Mouse (Mus musculus): ENCODE results near the gene Ovol2. TPM values are rescaled to one million over a fixed set of nuclear protein-coding genes. Genes with fewer than 3 reads are reported as not detected.

Ovol2 gene
- polyA plus RNA-seq, 1 experiment from 2014 or later = 0.14 TPM

DNA sequence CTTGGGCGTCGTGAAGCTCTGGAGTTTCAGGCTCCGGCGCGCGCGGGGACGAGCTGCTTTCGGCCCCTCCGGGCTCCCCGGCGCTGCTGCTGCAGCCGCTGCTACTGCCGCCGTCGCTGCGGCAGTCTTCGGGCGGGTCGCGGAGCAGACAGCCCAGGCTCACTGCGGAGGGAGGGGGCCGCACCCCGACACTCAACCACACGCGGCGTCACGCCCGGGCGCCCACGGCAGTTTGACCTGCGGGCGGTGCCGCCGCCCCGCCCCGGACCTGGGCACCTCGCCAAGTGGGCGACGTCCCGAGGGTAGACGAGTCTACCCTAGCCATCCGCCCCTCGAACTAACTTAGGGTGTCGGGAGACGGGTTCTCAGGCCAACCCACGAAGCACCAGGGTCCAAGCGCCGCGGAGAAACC lies 980 bp downstream of the Ovol2 start:
- ATAC-seq (replicated peaks; ENCODE audit: extremely low read depth, insufficient read depth, low FRiP score) = peak; percentile 26; the same call in 1 of the 2 replicates

DNA sequence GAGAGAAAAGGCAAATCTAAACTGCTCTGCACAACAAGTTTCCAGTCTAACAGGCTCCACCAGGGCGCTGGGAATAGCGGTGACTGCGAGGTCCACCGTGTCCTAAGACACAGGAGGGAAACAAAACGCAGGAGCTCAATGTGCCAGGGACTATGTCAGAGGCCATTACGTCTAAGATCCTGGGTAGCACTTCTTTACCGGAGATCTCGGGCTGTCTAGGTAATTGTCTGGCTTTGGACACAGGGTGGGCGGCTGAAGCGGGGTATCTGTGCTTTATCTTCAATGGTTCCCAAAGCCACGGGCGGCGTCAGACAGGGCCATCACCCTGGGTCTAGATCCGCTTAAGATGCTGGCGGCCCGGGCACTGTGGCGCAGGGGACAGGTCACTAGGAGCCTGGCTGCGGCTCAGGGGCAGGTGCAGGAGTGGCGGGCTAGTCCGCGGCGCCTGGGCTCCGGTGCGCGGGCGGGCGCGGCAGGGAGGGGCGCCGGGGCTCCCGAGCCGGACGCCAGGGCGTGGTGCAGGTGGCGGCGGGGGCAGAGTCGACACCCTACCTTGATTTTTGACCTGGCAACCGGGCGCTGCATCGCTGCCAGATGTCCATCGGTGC lies 1.5 kb downstream of the Ovol2 start:
- peaks cover 56% of the 10 kb centered on the region for H3K27me3 ChIP-seq (ENCODE audit: control insufficient read depth, insufficient read depth, low read length)
- peaks cover 26% of the 10 kb centered on the region for H3K4me1 ChIP-seq (ENCODE audit: control insufficient read depth, insufficient read depth, low read length)
- WGBS = under 1% methylated on average over 41 of the region's 41 CpGs
- no peak overlapping the region for H3K27ac ChIP-seq (ENCODE audit: low read length)
- no peaks in the 10 kb centered on the region for H3K9me3 ChIP-seq (replicated peaks; ENCODE audit: control insufficient read depth, low read length)
- no peak for ATAC-seq (replicated peaks; ENCODE audit: extremely low read depth, insufficient read depth, low FRiP score)
- peak overlapping the region; percentile 80 for H3K4me2 ChIP-seq (ENCODE audit: low read depth, low read length)
- H3K9ac ChIP-seq (ENCODE audit: low read length) = peak overlapping the region; percentile 42; the same call in 1 of the 2 replicates
- H3K36me3 ChIP-seq (ENCODE audit: control insufficient read depth, insufficient read depth) = no peaks in the 10 kb centered on the region
- peak overlapping the region; percentile 51 for H3K4me3 ChIP-seq (ENCODE audit: low read length)

More for the DNA sequence above, 980 bp downstream of the Ovol2 start:
- peaks cover 26% of the 10 kb centered on the region for H3K4me1 ChIP-seq (ENCODE audit: control insufficient read depth, insufficient read depth, low read length)
- under 1% methylated on average over 50 of the region's 50 CpGs for WGBS
- peak overlapping the region; percentile 80 for H3K4me2 ChIP-seq (ENCODE audit: low read depth, low read length)
- peak overlapping the region; percentile 51 for H3K4me3 ChIP-seq (ENCODE audit: low read length)
- H3K27me3 ChIP-seq (ENCODE audit: control insufficient read depth, insufficient read depth, low read length) = peaks cover 56% of the 10 kb centered on the region
- peak overlapping the region; percentile 42 for H3K9ac ChIP-seq (ENCODE audit: low read length)
- H3K27ac ChIP-seq (ENCODE audit: low read length) = no peak overlapping the region
- no peaks in the 10 kb centered on the region for H3K9me3 ChIP-seq (replicated peaks; ENCODE audit: control insufficient read depth, low read length)
- H3K36me3 ChIP-seq (ENCODE audit: control insufficient read depth, insufficient read depth) = no peaks in the 10 kb centered on the region

DNA sequence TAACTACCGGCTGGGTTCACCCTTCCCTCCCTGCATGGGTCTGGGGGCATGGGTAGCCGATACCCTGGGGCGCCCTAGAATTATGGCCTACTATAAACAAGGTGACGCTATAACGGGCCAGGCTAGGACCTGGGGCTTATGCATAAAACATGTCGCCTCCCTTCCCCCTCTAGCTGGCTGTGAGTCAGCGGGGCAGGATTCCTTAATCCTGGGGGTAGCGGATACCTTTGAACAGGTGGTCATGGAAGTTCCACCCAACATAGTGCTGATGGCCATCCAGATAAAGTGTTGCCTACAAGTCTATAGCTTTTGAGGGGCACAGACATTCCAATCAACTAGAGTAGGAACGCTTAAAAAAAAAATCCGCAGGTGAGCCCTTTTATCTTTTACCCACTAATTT lies 2.0 kb downstream of the Ovol2 start:
- Histone ChIP-seq H3K9me3 (replicated peaks; ENCODE audit: control insufficient read depth, low read length) (no peaks in the 10 kb centered on the region), H3K4me2 (ENCODE audit: low read depth, low read length) (peak overlapping the region; percentile 80), H3K27ac (ENCODE audit: low read length) (no peak overlapping the region), H3K4me3 (ENCODE audit: low read length) (peak overlapping the region; percentile 11), H3K27me3 (ENCODE audit: control insufficient read depth, insufficient read depth, low read length) (peaks cover 56% of the 10 kb centered on the region), H3K36me3 (ENCODE audit: control insufficient read depth, insufficient read depth) (no peaks in the 10 kb centered on the region), H3K4me1 (ENCODE audit: control insufficient read depth, insufficient read depth, low read length) (peaks cover 26% of the 10 kb centered on the region), H3K9ac (ENCODE audit: low read length) (no peak overlapping the region)
- ATAC-seq (replicated peaks; ENCODE audit: extremely low read depth, insufficient read depth, low FRiP score) = no peak
- WGBS = 10% methylated on average over 10 of the region's 10 CpGs

DNA sequence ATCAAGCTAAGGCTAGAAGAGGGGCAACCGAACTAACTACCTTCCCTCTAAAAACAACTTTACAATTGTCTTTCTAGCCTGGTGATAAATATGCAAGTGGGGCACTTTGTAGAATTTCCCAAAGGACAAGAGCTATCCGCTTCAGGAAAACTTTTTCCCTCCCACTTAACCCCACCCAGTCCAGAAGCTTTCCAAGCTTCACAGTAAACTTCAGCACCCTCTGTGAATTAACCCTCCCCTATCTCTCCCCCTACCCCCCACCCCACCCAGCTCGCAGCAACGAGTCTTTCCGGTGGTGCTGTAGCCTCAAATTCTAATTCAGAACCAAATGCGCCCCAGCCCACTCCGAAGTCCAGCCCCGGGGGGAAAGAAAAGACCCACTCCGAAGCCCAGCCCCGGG lies 2.5 kb downstream of the Ovol2 start:
- no peak for ATAC-seq (replicated peaks; ENCODE audit: extremely low read depth, insufficient read depth, low FRiP score)

DNA sequence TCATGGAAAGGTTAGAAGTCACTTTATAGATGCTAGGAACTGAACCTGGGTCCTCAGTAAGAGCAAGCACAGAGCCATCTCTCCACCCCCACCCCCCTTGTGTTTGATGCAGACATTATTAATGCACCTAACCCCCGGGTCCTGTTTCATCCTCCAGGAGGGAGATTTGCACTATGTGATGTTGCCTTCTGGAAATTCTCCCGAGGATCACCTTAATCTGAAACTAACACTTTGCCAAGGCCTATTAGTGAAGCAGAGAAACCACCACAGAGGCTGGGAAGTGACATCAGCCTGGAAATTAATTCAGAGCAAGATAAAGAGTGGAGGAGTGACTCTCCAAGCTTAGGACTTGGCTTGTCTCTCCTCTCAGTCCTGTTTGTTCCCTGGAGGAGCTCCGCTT lies 7.7 kb downstream of the Ovol2 start:
- ATAC-seq (replicated peaks; ENCODE audit: extremely low read depth, insufficient read depth, low FRiP score) = no peak
- H3K4me3 ChIP-seq (ENCODE audit: low read length) = no peak overlapping the region
- H3K27ac ChIP-seq (ENCODE audit: low read length) = no peak overlapping the region
- peaks cover 17% of the 10 kb centered on the region for H3K27me3 ChIP-seq (ENCODE audit: control insufficient read depth, insufficient read depth, low read length)
- H3K36me3 ChIP-seq (ENCODE audit: control insufficient read depth, insufficient read depth) = no peaks in the 10 kb centered on the region
- no peak overlapping the region for H3K9ac ChIP-seq (ENCODE audit: low read length)
- no peak overlapping the region for H3K4me2 ChIP-seq (ENCODE audit: low read depth, low read length)
- 58% methylated on average over 3 of the region's 3 CpGs for WGBS
- no peaks in the 10 kb centered on the region for H3K4me1 ChIP-seq (ENCODE audit: control insufficient read depth, insufficient read depth, low read length)
- H3K9me3 ChIP-seq (replicated peaks; ENCODE audit: control insufficient read depth, low read length) = no peaks in the 10 kb centered on the region

More for the DNA sequence above, 2.5 kb downstream of the Ovol2 start:
- Histone ChIP-seq H3K27me3 (ENCODE audit: control insufficient read depth, insufficient read depth, low read length) (peaks cover 56% of the 10 kb centered on the region), H3K9ac (ENCODE audit: low read length) (no peak overlapping the region), H3K4me2 (ENCODE audit: low read depth, low read length) (peak overlapping the region; percentile 80), H3K9me3 (replicated peaks; ENCODE audit: control insufficient read depth, low read length) (no peaks in the 10 kb centered on the region), H3K36me3 (ENCODE audit: control insufficient read depth, insufficient read depth) (no peaks in the 10 kb centered on the region), H3K4me1 (ENCODE audit: control insufficient read depth, insufficient read depth, low read length) (peaks cover 26% of the 10 kb centered on the region), H3K4me3 (ENCODE audit: low read length) (peak overlapping the region; percentile 11), H3K27ac (ENCODE audit: low read length) (no peak overlapping the region)
- 4% methylated on average over 9 of the region's 10 CpGs for WGBS

DNA sequence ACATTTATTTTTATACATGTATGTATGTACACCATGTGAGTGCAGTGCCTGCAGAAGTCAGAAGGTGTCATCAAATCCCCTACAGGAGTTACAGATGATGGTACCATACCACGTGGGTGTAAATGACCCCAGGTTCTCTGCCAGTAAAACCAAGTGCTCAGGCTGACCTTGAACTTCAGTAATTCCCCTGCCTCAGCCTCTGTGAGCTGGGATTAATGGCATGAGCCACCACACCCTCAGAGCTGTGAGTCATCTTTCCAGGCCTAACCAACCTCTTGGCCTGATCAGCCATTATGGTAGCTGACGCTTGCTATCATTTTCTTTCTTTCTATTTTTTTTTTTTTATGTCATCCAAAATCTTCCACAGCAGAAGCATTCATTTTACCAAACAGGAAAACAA lies 20.6 kb downstream of the Ovol2 start:
- H3K36me3 ChIP-seq (ENCODE audit: control insufficient read depth, insufficient read depth) = no peaks in the 10 kb centered on the region
- H3K9ac ChIP-seq (ENCODE audit: low read length) = no peak overlapping the region
- no peak overlapping the region for H3K4me3 ChIP-seq (ENCODE audit: low read length)
- no peaks in the 10 kb centered on the region for H3K9me3 ChIP-seq (replicated peaks; ENCODE audit: control insufficient read depth, low read length)
- WGBS = 78% methylated on average over 2 of the region's 2 CpGs
- no peaks in the 10 kb centered on the region for H3K4me1 ChIP-seq (ENCODE audit: control insufficient read depth, insufficient read depth, low read length)
- H3K27ac ChIP-seq (ENCODE audit: low read length) = no peak overlapping the region
- ATAC-seq (replicated peaks; ENCODE audit: extremely low read depth, insufficient read depth, low FRiP score) = no peak
- no peaks in the 10 kb centered on the region for H3K27me3 ChIP-seq (ENCODE audit: control insufficient read depth, insufficient read depth, low read length)
- no peak overlapping the region for H3K4me2 ChIP-seq (ENCODE audit: low read depth, low read length)

DNA sequence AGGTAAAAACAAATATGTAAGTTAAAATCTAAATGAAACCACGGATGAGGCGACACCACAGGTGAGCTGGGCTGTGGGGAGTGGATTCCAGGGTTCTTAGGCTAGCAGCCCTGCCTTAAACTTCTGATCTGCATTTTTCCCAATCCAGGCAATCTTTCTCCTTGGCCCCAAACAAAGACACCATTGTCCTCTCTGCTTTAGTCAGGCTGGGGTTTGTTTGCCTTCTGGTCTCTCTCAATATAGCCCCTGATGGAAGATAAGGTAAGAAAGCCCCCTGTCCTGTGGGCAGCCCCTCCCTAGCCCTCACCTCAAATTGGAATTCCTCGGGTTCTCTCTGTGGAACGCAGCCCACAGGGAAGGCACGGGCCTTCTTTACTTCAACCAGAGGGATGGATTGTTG lies 21.7 kb downstream of the Ovol2 start:
- ATAC-seq (replicated peaks; ENCODE audit: extremely low read depth, insufficient read depth, low FRiP score) = no peak
- no peak overlapping the region for H3K27ac ChIP-seq (ENCODE audit: low read length)
- no peak overlapping the region for H3K4me3 ChIP-seq (ENCODE audit: low read length)
- H3K9ac ChIP-seq (ENCODE audit: low read length) = no peak overlapping the region
- WGBS = 46% methylated on average over 5 of the region's 5 CpGs
- H3K36me3 ChIP-seq (ENCODE audit: control insufficient read depth, insufficient read depth) = no peaks in the 10 kb centered on the region
- H3K9me3 ChIP-seq (replicated peaks; ENCODE audit: control insufficient read depth, low read length) = no peaks in the 10 kb centered on the region
- H3K4me1 ChIP-seq (ENCODE audit: control insufficient read depth, insufficient read depth, low read length) = no peaks in the 10 kb centered on the region
- H3K4me2 ChIP-seq (ENCODE audit: low read depth, low read length) = no peak overlapping the region
- no peaks in the 10 kb centered on the region for H3K27me3 ChIP-seq (ENCODE audit: control insufficient read depth, insufficient read depth, low read length)

DNA sequence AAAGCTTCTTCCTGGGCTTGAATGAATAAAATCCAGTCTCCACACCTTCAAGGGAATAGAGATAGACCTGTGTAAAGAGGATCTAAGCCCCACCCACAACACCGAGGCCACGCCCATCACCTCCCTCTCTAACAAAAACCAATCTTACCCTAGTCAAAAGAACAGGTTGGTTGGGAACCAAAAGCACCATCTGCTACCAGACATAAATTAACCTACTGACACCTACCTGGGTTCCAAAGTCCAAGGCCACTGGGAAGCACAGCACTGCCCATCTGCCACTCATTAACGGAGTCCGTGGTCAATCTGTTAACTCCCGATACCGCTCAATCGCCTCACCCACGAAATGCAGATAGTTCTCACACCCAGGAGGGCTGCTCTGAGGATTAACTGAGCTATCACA lies 23.4 kb downstream of the Ovol2 start:
- Histone ChIP-seq H3K4me3 (ENCODE audit: low read length) (no peak overlapping the region), H3K4me1 (ENCODE audit: control insufficient read depth, insufficient read depth, low read length) (no peaks in the 10 kb centered on the region), H3K9ac (ENCODE audit: low read length) (no peak overlapping the region), H3K36me3 (ENCODE audit: control insufficient read depth, insufficient read depth) (no peaks in the 10 kb centered on the region), H3K27me3 (ENCODE audit: control insufficient read depth, insufficient read depth, low read length) (no peaks in the 10 kb centered on the region), H3K9me3 (replicated peaks; ENCODE audit: control insufficient read depth, low read length) (no peaks in the 10 kb centered on the region), H3K4me2 (ENCODE audit: low read depth, low read length) (no peak overlapping the region), H3K27ac (ENCODE audit: low read length) (no peak overlapping the region)
- 44% methylated on average over 8 of the region's 8 CpGs for WGBS
- no peak for ATAC-seq (replicated peaks; ENCODE audit: extremely low read depth, insufficient read depth, low FRiP score)

DNA sequence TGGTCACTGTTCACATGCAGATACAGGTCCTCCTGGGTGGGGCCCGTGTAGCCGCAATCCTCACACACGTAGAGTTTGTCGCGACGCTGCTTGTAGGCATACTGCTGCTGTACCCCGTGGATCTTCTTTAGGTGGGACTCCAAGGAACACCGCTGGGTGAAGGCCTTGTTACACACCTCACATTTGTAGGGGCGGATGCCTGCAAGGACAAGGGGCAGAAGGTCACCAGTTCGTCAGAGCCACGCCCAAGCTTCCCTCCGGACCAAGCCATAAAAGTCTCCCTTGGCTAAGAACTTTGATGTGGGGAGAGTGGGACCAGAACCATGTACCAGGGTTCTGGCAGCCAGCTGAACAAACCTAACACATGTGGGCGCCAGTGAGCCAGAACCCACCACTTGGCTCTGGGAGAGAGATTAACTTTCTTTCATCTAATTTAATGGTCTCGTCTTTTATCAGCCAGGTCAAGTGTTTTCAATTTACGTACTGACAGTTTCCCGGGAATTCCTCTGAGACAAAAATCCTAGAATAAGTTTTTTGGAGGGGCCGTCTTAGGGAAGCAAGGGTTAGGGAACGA lies 26.1 kb downstream of the Ovol2 start:
- 67% methylated on average over 18 of the region's 18 CpGs for WGBS
- H3K4me1 ChIP-seq (ENCODE audit: control insufficient read depth, insufficient read depth, low read length) = no peaks in the 10 kb centered on the region

More for the DNA sequence above, 26.1 kb downstream of the Ovol2 start:
- no peaks in the 10 kb centered on the region for H3K9me3 ChIP-seq (replicated peaks; ENCODE audit: control insufficient read depth, low read length)
- no peak overlapping the region for H3K4me2 ChIP-seq (ENCODE audit: low read depth, low read length)
- no peaks in the 10 kb centered on the region for H3K36me3 ChIP-seq (ENCODE audit: control insufficient read depth, insufficient read depth)
- H3K27me3 ChIP-seq (ENCODE audit: control insufficient read depth, insufficient read depth, low read length) = no peaks in the 10 kb centered on the region
- no peak for ATAC-seq (replicated peaks; ENCODE audit: extremely low read depth, insufficient read depth, low FRiP score)
- H3K9ac ChIP-seq (ENCODE audit: low read length) = no peak overlapping the region
- H3K4me3 ChIP-seq (ENCODE audit: low read length) = no peak overlapping the region
- H3K27ac ChIP-seq (ENCODE audit: low read length) = no peak overlapping the region
